Mouse (Mus musculus): ENCODE data around the gene Bhlhe23. TPM values are rescaled to one million over a fixed set of nuclear protein-coding genes. Genes with fewer than 3 reads are reported as not detected.
A peak's percentile ranks its signal among the peaks of the same experiment; 100 is the strongest.

Gene Bhlhe23
- polyA plus RNA-seq (2012; fragmentation: generic; extraction: Trizol), result 0.01 TPM
- long read RNA-seq, experiment 1, result 0 reads
- long read RNA-seq, experiment 2, result 0 reads

DNA sequence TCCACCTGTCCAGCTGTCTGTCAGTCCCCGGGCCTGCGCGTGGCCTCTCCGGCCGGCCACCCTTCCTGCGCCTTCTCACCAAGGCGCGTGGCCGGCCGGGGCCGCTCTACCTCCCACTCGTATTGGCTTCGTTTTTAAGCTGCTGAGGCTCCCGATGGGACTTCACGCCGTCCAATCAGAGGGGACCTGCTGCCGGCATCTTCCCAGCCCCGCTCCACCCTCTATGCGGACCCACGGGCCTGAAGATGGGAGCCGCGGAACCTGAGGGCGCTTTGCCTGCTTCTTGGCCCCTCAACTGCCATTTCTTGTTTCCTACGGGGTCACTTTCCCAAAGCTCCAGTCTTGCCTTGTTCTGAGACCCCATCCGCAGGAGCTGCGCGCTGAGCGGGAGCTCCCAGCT is at the start of gene Bhlhe23:
TSS of gene Bhlhe23 (minus strand) at position 108 of the 400 bp plus-strand sequence.
- Histone ChIP-seq H3K79me2 (ENCODE audit: control insufficient read depth, insufficient read depth) (no peaks in the 10 kb centered on the region), H3K36me3 (ENCODE audit: control insufficient read depth, insufficient read depth) (no peaks in the 10 kb centered on the region), H3ac (ENCODE audit: control insufficient read depth, insufficient read length, low read depth) (no peak within 1 kb of the TSS), H3K27me3 (ENCODE audit: control insufficient read depth, insufficient read depth, insufficient read length) (peaks cover 69% of the 10 kb centered on the region), H3K4me3 (ENCODE audit: insufficient read depth, poor library complexity, severe bottlenecking) (no peak within 1 kb of the TSS), H3K79me3 (ENCODE audit: low read depth) (no peaks in the 10 kb centered on the region)
- TF ChIP-seq MAX (IDR thresholded peaks at IDR 0.05), result no peak

DNA sequence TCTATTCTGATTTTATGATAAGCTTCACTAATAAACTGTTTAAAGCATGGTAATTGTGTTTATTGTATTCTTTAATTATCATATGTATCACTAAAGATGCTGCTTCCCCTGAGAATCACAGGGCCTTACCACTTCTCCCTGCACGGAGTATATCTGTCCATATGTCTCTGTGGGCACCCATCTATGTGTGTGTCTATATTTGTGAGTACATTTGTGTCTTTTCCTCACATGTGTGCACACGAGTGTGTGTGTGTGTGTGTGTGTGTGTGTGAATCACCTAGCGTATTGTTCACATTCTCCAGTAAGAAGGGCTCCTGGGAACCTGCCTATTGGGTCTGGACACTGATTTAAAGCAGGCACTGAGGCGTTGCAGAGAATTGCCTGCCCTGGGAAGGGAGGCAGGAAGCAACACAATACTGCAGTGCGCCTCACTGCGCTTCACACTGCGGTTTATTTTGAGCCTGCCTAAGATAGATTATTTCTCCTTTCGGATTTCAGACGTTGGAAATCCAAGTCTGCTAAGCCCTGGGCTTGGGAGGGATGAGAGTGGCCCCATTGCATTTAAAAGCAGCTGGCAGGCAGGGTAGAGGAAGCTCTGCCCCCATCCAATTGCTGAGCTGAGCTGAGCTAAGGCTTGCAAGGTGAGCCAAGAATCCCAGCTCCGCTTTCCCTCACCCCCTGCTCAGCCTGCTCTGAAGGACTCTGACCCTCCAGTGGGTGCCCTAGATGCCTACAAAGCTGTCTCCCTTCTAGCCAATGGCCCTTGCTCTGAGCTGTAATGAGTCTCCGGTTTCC is 48.6 kb upstream of the Bhlhe23 start:
- no peak overlapping the region for H3K4me3 ChIP-seq (ENCODE audit: insufficient read depth, poor library complexity, severe bottlenecking)
- H3K79me2 ChIP-seq (ENCODE audit: control insufficient read depth, insufficient read depth), result no peaks in the 10 kb centered on the region
- TF ChIP-seq CTCF (IDR thresholded peaks at IDR 0.05; ENCODE audit: control insufficient read depth, insufficient read depth, insufficient read length) (no peak), MYOD1 (IDR thresholded peaks at IDR 0.05; ENCODE audit: control insufficient read depth, insufficient read length, low read depth) (no peak), CEBPB (IDR thresholded peaks at IDR 0.05; ENCODE audit: low read depth) (no peak), FOSL1 (IDR thresholded peaks at IDR 0.05; ENCODE audit: insufficient read depth, low read length, poor library complexity, severe bottlenecking) (no peak), MYOG (IDR thresholded peaks at IDR 0.05; ENCODE audit: control insufficient read depth, extremely low read depth, insufficient read length) (no peak)
- no peaks in the 10 kb centered on the region for H3K79me3 ChIP-seq (ENCODE audit: low read depth)
- peaks cover 13% of the 10 kb centered on the region for H3K27me3 ChIP-seq (ENCODE audit: control insufficient read depth, insufficient read depth, insufficient read length)
- no peaks in the 10 kb centered on the region for H3K36me3 ChIP-seq (ENCODE audit: control insufficient read depth, insufficient read depth)
- no peak overlapping the region for H3ac ChIP-seq (ENCODE audit: control insufficient read depth, insufficient read length, low read depth)

DNA sequence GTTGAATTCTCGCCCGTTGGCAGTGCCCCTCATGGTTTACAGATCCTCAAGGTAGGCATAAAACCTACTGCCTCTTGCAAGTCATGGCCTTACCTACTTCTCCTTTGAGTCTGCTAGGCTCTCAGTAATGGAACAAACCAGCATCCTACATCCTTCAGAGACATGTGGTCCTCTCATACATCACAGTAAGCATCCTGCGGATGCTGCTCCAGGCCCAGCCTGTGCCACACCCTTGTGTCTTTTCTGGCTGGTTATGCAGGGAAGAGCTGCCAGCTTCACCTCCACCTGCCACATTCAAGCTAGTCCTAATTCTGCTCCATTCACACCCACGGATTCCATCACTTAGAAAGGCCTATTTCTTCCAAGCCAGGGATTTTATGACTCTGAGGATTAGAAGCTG is 48.0 kb upstream of the Bhlhe23 start:
- peaks cover 13% of the 10 kb centered on the region for H3K27me3 ChIP-seq (ENCODE audit: control insufficient read depth, insufficient read depth, insufficient read length)
- H3K36me3 ChIP-seq (ENCODE audit: control insufficient read depth, insufficient read depth), result no peaks in the 10 kb centered on the region
- no peaks in the 10 kb centered on the region for H3K79me2 ChIP-seq (ENCODE audit: control insufficient read depth, insufficient read depth)
- H3K79me3 ChIP-seq (ENCODE audit: low read depth), result no peaks in the 10 kb centered on the region
- H3K4me3 ChIP-seq (ENCODE audit: insufficient read depth, poor library complexity, severe bottlenecking), result no peak overlapping the region
- TF ChIP-seq MYOD1 (IDR thresholded peaks at IDR 0.05; ENCODE audit: control insufficient read depth, insufficient read length, low read depth) (no peak), CEBPB (IDR thresholded peaks at IDR 0.05; ENCODE audit: low read depth) (no peak), FOSL1 (IDR thresholded peaks at IDR 0.05; ENCODE audit: insufficient read depth, low read length, poor library complexity, severe bottlenecking) (no peak), USF1 (IDR thresholded peaks at IDR 0.05; ENCODE audit: low read depth) (no peak), CTCF (IDR thresholded peaks at IDR 0.05; ENCODE audit: control insufficient read depth, insufficient read depth, insufficient read length) (no peak), MYOG (IDR thresholded peaks at IDR 0.05; ENCODE audit: control insufficient read depth, extremely low read depth, insufficient read length) (no peak), MAX (IDR thresholded peaks at IDR 0.05) (no peak)
- H3ac ChIP-seq (ENCODE audit: control insufficient read depth, insufficient read length, low read depth), result no peak overlapping the region

DNA sequence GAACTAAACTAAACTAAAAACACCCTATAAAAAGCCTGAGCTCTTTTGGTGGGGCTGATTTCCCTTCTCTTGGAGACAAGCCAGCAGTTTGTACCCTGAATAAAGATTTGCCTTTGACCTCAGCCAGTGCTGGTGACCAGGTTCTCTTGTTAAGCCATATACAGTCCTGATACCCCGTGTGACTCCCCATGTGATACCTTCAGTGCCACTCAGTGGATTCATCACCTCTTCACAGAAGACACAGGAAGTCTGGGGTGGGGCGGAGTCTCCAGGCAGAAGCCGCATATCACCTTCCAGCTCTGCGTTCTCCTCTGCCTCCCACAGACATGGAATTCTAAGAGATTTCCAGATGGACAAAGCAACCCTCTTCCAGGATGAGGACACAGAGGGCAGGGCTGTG is 47.4 kb upstream of the Bhlhe23 start:
- Histone ChIP-seq H3K36me3 (ENCODE audit: control insufficient read depth, insufficient read depth) (no peaks in the 10 kb centered on the region), H3K4me3 (ENCODE audit: insufficient read depth, poor library complexity, severe bottlenecking) (no peak overlapping the region), H3ac (ENCODE audit: control insufficient read depth, insufficient read length, low read depth) (no peak overlapping the region), H3K79me3 (ENCODE audit: low read depth) (no peaks in the 10 kb centered on the region), H3K27me3 (ENCODE audit: control insufficient read depth, insufficient read depth, insufficient read length) (peaks cover 13% of the 10 kb centered on the region), H3K79me2 (ENCODE audit: control insufficient read depth, insufficient read depth) (no peaks in the 10 kb centered on the region)
- no peak for TF ChIP-seq CTCF (IDR thresholded peaks at IDR 0.05; ENCODE audit: control insufficient read depth, insufficient read depth, insufficient read length)
- no peak for TF ChIP-seq MYOG (IDR thresholded peaks at IDR 0.05; ENCODE audit: control insufficient read depth, extremely low read depth, insufficient read length)
- no peak for TF ChIP-seq CEBPB (IDR thresholded peaks at IDR 0.05; ENCODE audit: low read depth)
- no peak for TF ChIP-seq MAX (IDR thresholded peaks at IDR 0.05)
- TF ChIP-seq FOSL1 (IDR thresholded peaks at IDR 0.05; ENCODE audit: insufficient read depth, low read length, poor library complexity, severe bottlenecking), result no peak

- Histone ChIP-seq H3K27me3 (ENCODE audit: control insufficient read depth, insufficient read depth, insufficient read length) (peaks cover 20% of the 10 kb centered on the region), H3K36me3 (ENCODE audit: control insufficient read depth, insufficient read depth) (no peaks in the 10 kb centered on the region), H3K79me2 (ENCODE audit: control insufficient read depth, insufficient read depth) (no peaks in the 10 kb centered on the region), H3K4me3 (ENCODE audit: insufficient read depth, poor library complexity, severe bottlenecking) (no peak overlapping the region), H3K79me3 (ENCODE audit: low read depth) (no peaks in the 10 kb centered on the region), H3ac (ENCODE audit: control insufficient read depth, insufficient read length, low read depth) (no peak overlapping the region)
- TF ChIP-seq MAX (IDR thresholded peaks at IDR 0.05), result peak; percentile 55
- no peak for TF ChIP-seq MYOG (IDR thresholded peaks at IDR 0.05; ENCODE audit: control insufficient read depth, extremely low read depth, insufficient read length)
- TF ChIP-seq FOSL1 (IDR thresholded peaks at IDR 0.05; ENCODE audit: insufficient read depth, low read length, poor library complexity, severe bottlenecking), result no peak
Observed at GRCm38 (mm10) chr2:180822476-180822875, 45.8 kb upstream of the Bhlhe23 start.

DNA sequence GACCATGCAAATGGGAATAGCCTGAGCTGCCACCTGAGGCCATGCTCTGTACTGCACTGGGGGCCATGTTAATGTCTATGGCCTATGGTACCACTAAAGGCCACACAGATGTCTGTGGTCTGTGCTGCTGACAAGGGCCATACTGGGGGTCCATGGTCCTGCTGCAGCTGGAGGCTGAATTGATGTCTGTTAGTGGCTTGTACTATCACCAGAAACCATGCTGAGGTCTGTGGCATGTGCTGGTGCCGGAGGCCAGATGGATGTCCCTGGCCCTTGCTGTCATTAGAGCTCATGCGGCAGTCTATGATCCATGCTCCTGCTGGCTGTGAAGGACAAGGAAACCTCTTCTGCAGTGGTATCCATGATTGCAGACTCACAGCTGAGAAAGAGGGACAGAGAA is 42.8 kb upstream of the Bhlhe23 start:
- no peak overlapping the region for H3K4me3 ChIP-seq (ENCODE audit: insufficient read depth, poor library complexity, severe bottlenecking)
- H3ac ChIP-seq (ENCODE audit: control insufficient read depth, insufficient read length, low read depth), result no peak overlapping the region
- H3K79me2 ChIP-seq (ENCODE audit: control insufficient read depth, insufficient read depth), result no peaks in the 10 kb centered on the region
- peaks cover 19% of the 10 kb centered on the region for H3K27me3 ChIP-seq (ENCODE audit: control insufficient read depth, insufficient read depth, insufficient read length)
- no peaks in the 10 kb centered on the region for H3K36me3 ChIP-seq (ENCODE audit: control insufficient read depth, insufficient read depth)
- TF ChIP-seq MYOG (IDR thresholded peaks at IDR 0.05; ENCODE audit: control insufficient read depth, extremely low read depth, insufficient read length), result no peak
- no peak for TF ChIP-seq USF1 (IDR thresholded peaks at IDR 0.05; ENCODE audit: low read depth)
- TF ChIP-seq MYOD1 (IDR thresholded peaks at IDR 0.05; ENCODE audit: control insufficient read depth, insufficient read length, low read depth), result no peak
- no peak for TF ChIP-seq FOSL1 (IDR thresholded peaks at IDR 0.05; ENCODE audit: insufficient read depth, low read length, poor library complexity, severe bottlenecking)
- TF ChIP-seq CEBPB (IDR thresholded peaks at IDR 0.05; ENCODE audit: low read depth), result no peak
- TF ChIP-seq CTCF (IDR thresholded peaks at IDR 0.05; ENCODE audit: control insufficient read depth, insufficient read depth, insufficient read length), result no peak
- TF ChIP-seq MAX (IDR thresholded peaks at IDR 0.05), result no peak
- no peaks in the 10 kb centered on the region for H3K79me3 ChIP-seq (ENCODE audit: low read depth)
